Mouse (Mus musculus): ENCODE results near the gene Cmtr1. TPM values are rescaled to one million over a fixed set of nuclear protein-coding genes. Genes with fewer than 3 reads are reported as not detected.

The Cmtr1 gene
- total RNA-seq, 2 experiments from 2014 or later, result 76.8 to 116 TPM

GRCm38 (mm10) chr17:29668051-29668986, 7.9 kb downstream of the Cmtr1 start:
- DNase-seq (ENCODE audit: low spot score in 2 of 2), result no peak

- DNase-seq (ENCODE audit: low spot score in 2 of 2), result no peak
Observed at GRCm38 (mm10) chr17:29669030-29669429, 8.6 kb downstream of the Cmtr1 start.

DNA sequence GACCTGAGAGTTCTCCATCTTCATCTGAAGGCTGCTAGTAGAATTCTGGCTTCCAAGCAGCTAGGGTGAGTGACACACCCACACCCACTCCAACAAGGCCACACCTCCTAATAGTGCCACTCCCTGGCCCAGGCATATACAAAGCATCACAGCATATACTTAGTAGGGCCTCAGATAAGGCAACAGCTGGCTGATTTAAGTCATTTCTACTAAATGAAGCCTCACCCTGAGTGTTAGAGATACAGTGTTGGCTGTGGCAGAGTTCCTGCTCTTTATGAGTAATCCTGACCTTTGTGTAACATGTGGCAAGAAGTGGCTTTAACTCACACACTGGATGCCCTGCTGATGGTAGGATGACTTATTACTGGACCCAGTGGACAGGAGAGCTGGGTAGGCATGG, 9.5 kb downstream of the Cmtr1 start:
- DNase-seq (ENCODE audit: low spot score in 2 of 2), result no peak

- no peak for DNase-seq (ENCODE audit: low spot score in 2 of 2)
Observed at GRCm38 (mm10) chr17:29671021-29671420, 10.6 kb downstream of the Cmtr1 start.

DNA sequence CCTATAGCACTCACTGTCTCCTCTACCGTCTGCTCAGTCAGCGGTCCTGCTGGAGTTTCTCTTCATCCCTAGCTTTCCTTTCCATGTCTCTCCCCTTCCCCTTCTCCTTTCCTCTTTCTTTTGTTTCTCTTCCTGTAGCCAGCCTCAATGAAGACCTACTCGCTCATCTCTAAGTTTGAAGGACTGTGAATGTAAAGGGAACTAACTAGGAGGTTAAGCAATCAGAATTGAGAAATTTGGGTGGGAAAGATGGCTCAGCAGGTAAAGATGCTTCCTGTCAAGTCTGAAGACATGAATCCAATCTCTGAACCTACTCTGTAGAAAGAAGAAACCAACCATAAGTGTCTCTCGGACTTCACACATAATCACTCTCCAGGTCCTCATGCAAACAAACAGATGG, 12.9 kb downstream of the Cmtr1 start:
- DNase-seq (ENCODE audit: low spot score in 2 of 2), result no peak

DNA sequence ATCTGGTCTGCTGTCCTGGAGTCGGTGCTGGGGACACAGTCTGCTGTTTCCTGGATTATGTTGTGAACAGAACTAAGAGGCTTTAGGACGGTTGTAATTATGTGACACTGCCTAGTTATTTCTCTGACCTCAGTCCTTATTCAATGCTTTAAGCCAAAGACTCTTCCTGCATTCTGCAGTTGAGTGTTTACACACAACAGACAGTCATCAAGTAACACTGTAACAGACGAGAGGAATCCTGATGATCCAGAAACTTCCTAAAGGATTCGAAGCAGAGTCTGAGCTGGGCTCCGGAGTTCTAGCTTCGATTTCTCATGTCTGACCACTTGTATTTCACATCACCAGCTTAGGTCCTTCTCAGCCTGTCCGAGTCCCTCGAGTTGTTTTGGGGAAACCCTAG, 18.1 kb downstream of the Cmtr1 start:
- DNase-seq (ENCODE audit: low spot score in 2 of 2), result no peak

DNA sequence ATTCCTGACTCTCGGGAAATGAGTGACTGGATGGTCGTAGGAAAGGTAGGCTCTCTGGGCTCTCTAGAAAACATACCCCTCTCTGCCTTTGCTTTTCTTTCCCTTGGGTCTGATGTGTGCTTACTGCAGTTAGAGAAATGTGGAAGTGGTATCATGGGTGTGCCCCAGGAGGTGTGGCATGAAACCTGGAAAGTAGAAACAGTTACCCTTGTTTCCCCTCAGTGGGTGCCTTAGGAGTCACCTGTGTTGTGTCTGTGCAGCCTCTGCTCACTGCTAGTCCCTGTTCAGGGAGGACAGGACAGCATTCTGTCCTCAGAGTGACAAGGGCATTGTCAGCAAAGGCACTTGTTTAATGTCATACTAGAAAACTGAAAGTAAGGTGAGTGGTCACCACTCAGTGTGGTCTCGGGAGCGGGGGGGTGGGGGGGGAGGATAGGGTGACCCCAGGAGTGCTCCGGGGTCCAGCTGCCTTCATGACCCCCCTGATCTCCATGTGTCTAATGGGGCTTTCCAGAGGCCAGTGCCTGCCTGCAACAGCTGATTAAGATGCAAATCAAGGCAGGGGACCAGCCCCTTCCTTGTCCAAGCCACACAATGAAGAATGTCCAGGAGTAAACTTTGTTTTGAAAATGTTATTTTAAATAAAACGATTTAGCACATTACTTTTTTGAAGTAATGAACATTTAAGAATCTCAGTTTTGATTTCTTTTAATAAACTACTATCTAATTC, 18.8 kb downstream of the Cmtr1 start:
- no peak for DNase-seq (ENCODE audit: low spot score in 2 of 2)

- DNase-seq (ENCODE audit: low spot score in 2 of 2), result no peak
Observed at GRCm38 (mm10) chr17:29680174-29680573, 19.8 kb downstream of the Cmtr1 start.

- DNase-seq (ENCODE audit: low spot score in 2 of 2), result no peak
Observed at GRCm38 (mm10) chr17:29680921-29681320, 20.5 kb downstream of the Cmtr1 start.

DNA sequence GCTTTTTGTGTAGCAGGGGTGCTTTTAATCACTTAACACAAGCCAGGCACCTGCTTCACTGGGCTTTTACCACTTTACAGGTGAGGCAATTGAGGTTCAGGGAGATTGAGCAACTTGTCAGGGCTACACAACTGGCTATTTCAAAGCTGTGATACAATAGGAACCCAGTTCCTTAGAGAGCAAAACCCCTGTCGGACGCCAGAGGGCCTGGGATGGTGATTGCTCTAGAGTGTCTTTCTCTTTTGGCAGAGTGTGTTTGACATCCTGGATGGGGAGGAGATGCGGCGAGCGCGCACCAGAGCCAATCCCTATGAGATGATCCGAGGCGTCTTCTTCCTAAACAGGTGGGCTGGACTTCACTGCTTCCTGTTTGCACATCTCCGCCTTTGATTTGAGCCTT, 21.3 kb downstream of the Cmtr1 start:
- DNase-seq (ENCODE audit: low spot score in 2 of 2), result no peak

GRCm38 (mm10) chr17:29682261-29682660, 21.9 kb downstream of the Cmtr1 start:
- DNase-seq (ENCODE audit: low spot score in 2 of 2), result no peak

GRCm38 (mm10) chr17:29683127-29683526, 22.7 kb downstream of the Cmtr1 start:
- DNase-seq (ENCODE audit: low spot score in 2 of 2), result no peak

- no peak for DNase-seq (ENCODE audit: low spot score in 2 of 2)
Observed at GRCm38 (mm10) chr17:29684275-29684674, 23.9 kb downstream of the Cmtr1 start.

DNA sequence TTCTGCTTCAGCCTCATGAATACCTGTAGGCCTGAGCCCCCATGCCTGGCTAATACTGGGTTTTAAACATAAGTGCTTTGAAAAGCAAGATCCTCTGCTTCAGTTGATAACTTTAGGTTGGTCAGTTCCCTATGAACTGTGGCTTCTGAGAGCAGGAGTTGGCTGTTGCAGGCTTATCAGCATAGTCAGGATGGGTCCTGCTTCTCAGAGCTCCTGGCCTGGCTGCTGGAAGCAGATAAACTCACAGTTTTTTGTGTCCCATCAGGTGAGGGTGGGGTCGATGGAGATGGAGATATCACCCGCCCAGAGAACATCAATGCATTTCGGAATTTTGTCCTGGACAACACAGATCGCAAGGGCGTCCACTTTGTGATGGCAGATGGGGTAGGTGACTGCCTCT, 26.4 kb downstream of the Cmtr1 start:
- DNase-seq (ENCODE audit: low spot score in 2 of 2), result no peak

DNA sequence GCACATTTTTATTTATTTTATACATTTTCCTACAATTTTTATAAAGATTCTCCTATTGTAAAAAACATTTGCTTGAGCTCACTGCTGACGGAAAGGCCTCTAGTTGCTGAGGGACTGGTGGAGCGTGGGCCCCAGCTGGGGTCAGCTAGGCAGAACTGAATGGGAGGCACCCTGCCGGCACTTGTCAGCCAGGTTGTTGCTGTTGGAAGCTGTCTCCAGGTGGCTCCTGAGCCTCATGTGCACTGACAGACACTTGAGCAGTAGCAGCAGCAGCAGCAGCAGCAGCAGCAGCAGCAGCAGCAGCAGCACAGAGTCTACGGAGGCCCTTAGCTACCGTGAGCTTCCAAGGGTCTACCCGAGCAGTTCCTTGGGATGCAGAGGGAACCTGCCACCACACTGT, 27.0 kb downstream of the Cmtr1 start:
- DNase-seq (ENCODE audit: low spot score in 2 of 2), result no peak

GRCm38 (mm10) chr17:29688610-29689009, 28.2 kb downstream of the Cmtr1 start:
- DNase-seq (ENCODE audit: low spot score in 2 of 2), result no peak

GRCm38 (mm10) chr17:29690257-29690656, 29.9 kb downstream of the Cmtr1 start:
- no peak for DNase-seq (ENCODE audit: low spot score in 2 of 2)

DNA sequence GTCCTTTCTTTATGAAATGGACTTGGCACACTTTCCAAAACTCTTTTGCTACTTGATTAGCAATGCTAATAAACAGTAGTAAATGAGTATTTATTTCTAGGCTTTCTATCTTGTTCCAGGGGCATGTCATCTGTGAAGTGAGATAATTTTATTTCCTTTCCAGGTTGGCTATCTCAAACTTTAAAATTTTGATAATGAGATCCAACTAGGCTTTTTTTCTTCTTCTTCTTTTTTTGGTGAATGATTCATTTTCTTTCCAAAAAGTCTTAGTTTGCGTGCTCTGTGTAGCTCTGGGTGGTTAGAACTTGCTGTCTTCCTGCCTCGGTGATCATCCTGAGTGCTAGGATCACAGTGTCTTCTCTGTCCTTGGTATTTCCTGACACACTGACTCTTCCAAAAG, 32.4 kb downstream of the Cmtr1 start:
- no peak for DNase-seq (ENCODE audit: low spot score in 2 of 2)

GRCm38 (mm10) chr17:29693571-29693970, 33.2 kb downstream of the Cmtr1 start:
- no peak for DNase-seq (ENCODE audit: low spot score in 2 of 2)

DNA sequence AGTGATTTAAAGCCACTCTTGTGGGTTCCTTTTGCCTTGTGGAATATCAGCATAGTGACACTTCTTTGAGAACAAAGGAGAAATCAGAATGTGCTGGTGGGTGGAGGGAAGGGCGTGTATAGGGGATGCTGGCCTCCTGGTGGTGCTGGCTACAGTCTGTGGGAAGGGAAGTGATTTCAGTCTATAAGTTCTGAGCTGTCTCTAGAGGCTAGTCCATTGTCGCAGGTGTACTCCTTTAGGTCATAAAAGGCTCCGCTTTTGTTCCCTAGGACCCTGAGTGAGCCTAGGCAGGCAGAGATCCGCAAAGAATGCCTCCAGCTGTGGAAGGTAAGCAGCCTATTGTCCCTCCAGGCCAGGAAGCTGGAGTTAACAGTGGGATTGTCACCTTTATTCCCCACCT, 34.1 kb downstream of the Cmtr1 start:
- no peak for DNase-seq (ENCODE audit: low spot score in 2 of 2)

DNA sequence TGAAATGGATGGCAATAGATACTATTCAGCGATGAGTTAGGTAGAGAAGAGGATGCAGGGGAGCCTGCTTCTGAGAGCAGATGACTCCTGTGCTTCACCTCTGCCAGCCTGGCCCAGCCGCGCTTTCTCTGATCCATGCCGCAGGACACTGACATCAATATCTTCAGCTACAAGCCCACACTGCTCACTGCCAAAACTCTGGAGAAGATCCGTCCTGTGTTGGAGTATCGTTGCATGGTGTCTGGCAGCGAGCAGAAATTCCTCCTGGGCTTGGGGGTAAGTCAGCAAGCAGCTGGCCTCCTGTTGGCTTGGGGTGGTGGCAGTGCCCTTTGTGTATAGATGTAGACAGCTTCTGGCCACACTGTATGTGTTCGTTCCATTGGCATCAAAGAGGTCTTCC, 36.5 kb downstream of the Cmtr1 start:
- DNase-seq (ENCODE audit: low spot score in 2 of 2), result no peak

- no peak for DNase-seq (ENCODE audit: low spot score in 2 of 2)
Observed at GRCm38 (mm10) chr17:29698421-29698820, 38.0 kb downstream of the Cmtr1 start.

All from adrenal gland, adult 18-20 months (tissue).